Mouse (Mus musculus): ENCODE data around the gene Rps18. TPM values are rescaled to one million over a fixed set of nuclear protein-coding genes. Genes with fewer than 3 reads are reported as not detected.

Gene Rps18
- polyA plus RNA-seq, 1 experiment: 1,668 TPM

- no peak overlapping the region for H3K27ac ChIP-seq (ENCODE audit: insufficient read depth, low read length)
- TF ChIP-seq CTCF (IDR thresholded peaks at IDR 0.05; ENCODE audit: borderline replicate concordance, insufficient read depth, low read length) (no peak), POLR2A (IDR thresholded peaks at IDR 0.05; ENCODE audit: low read depth, low read length) (no peak)
- H3K4me3 ChIP-seq (ENCODE audit: insufficient read depth, low read length): no peak overlapping the region
- H3K4me1 ChIP-seq (ENCODE audit: control insufficient read depth, insufficient read depth, low read length): peaks cover 3% of the 10 kb centered on the region; the same call in 1 of the 2 replicates
Measured at GRCm38 (mm10) chr17:33917656-33918292, 38.0 kb downstream of the Rps18 start.

DNA sequence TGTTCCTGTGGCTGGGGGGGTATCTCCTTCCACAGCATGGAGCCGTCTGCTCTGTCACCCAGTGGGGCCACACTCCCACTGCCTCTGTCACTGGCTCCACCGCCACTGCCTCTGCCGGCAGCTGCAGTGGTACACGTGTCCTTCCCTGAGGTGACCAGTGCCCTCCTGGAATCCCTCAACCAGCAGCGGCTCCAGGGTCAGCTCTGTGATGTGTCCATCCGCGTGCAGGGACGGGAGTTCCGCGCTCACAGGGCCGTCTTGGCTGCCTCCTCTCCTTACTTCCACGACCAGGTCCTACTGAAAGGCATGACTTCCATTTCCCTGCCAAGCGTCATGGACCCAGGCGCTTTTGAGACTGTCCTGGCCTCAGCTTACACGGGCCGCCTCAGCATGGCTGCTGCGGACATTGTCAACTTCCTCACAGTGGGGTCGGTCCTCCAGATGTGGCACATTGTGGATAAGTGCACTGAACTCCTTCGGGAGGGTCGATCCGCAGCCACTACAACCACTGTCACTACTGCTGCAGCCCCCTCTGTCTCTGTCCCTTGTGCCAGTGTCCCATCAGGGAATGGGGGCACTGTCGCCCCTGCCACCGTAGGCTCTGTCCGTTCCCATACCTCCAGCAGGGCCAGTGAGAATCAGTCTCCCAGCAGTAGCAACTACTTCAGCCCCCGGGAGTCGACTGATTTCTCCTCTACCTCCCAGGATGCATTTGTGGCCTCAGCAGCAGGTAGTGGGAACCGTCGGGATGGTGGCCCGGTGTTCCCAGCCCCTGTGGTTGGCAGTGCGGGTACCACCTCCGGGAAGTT lies 38.8 kb downstream of the Rps18 start:
- TF ChIP-seq POLR2A (IDR thresholded peaks at IDR 0.05; ENCODE audit: low read depth, low read length) (no peak), CTCF (IDR thresholded peaks at IDR 0.05; ENCODE audit: borderline replicate concordance, insufficient read depth, low read length) (no peak)
- Histone ChIP-seq H3K4me1 (ENCODE audit: control insufficient read depth, insufficient read depth, low read length) (peaks cover 3% of the 10 kb centered on the region; the same call in 1 of the 2 replicates), H3K27ac (ENCODE audit: insufficient read depth, low read length) (no peak overlapping the region)

DNA sequence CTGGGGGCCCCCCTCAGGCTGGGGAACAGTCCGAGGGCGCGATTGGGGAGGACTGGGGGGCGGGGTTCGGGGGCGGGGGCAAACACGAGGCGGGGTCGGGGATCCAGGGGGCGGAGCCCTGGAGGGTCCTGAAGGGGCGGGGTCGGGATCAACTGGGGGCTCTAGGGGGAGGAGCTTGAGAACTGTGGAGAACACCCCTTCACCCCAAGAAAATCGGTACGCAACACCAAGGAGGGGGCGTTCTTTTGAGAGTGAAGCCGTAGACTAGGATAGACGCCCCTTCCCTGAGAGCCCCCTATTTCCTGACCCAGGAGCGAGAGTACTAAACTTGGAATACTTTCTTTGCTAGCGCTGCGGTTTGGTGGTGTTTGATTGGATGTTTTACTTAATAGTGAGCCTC lies 39.5 kb downstream of the Rps18 start:
- Histone ChIP-seq H3K4me1 (ENCODE audit: control insufficient read depth, insufficient read depth, low read length) (peaks cover 3% of the 10 kb centered on the region; the same call in 1 of the 2 replicates), H3K27ac (ENCODE audit: insufficient read depth, low read length) (no peak overlapping the region), H3K4me3 (ENCODE audit: insufficient read depth, low read length) (peak overlapping the region; percentile 69)
- TF ChIP-seq CTCF (IDR thresholded peaks at IDR 0.05; ENCODE audit: borderline replicate concordance, insufficient read depth, low read length) (no peak), POLR2A (IDR thresholded peaks at IDR 0.05; ENCODE audit: low read depth, low read length) (peak; percentile 10; the same call in 1 of the 2 replicates)

More for the DNA sequence above, 38.8 kb downstream of the Rps18 start:
- peak overlapping the region; percentile 69 for H3K4me3 ChIP-seq (ENCODE audit: insufficient read depth, low read length)

GRCm38 (mm10) chr17:33915671-33916250 lies 40.0 kb downstream of the Rps18 start, which contains the start of the genes Tapbp and Zbtb22:
Gene Tapbp (plus strand): TSS chr17:33915899.
Gene Zbtb22 (plus strand): TSS chr17:33915904.
- no peak for TF ChIP-seq CTCF (IDR thresholded peaks at IDR 0.05; ENCODE audit: borderline replicate concordance, insufficient read depth, low read length)
- TF ChIP-seq POLR2A (IDR thresholded peaks at IDR 0.05; ENCODE audit: low read depth, low read length): 0 out of 2 replicates have a peak, but pooled peaks have one; percentile 6
- peaks cover 3% of the 10 kb centered on the region; the same call in 1 of the 2 replicates for H3K4me1 ChIP-seq (ENCODE audit: control insufficient read depth, insufficient read depth, low read length)
- H3K4me3 ChIP-seq (ENCODE audit: insufficient read depth, low read length): peak within 1 kb of the TSS; percentile 69
- 0 out of 2 replicates have a peak within 1 kb of the TSS, but pooled peaks have one; percentile 21 for H3K27ac ChIP-seq (ENCODE audit: insufficient read depth, low read length)

GRCm38 (mm10) chr17:33914969-33915391 lies 40.8 kb downstream of the Rps18 start:
- Histone ChIP-seq H3K4me3 (ENCODE audit: insufficient read depth, low read length) (no peak overlapping the region), H3K27ac (ENCODE audit: insufficient read depth, low read length) (no peak overlapping the region), H3K4me1 (ENCODE audit: control insufficient read depth, insufficient read depth, low read length) (peaks cover 3% of the 10 kb centered on the region; the same call in 1 of the 2 replicates)
- TF ChIP-seq CTCF (IDR thresholded peaks at IDR 0.05; ENCODE audit: borderline replicate concordance, insufficient read depth, low read length) (no peak), POLR2A (IDR thresholded peaks at IDR 0.05; ENCODE audit: low read depth, low read length) (no peak)

GRCm38 (mm10) chr17:33913905-33914304 lies 41.9 kb downstream of the Rps18 start:
- TF ChIP-seq POLR2A (IDR thresholded peaks at IDR 0.05; ENCODE audit: low read depth, low read length): no peak
- TF ChIP-seq CTCF (IDR thresholded peaks at IDR 0.05; ENCODE audit: borderline replicate concordance, insufficient read depth, low read length): no peak
- H3K4me3 ChIP-seq (ENCODE audit: insufficient read depth, low read length): no peak overlapping the region
- H3K4me1 ChIP-seq (ENCODE audit: control insufficient read depth, insufficient read depth, low read length): peaks cover 3% of the 10 kb centered on the region; the same call in 1 of the 2 replicates
- no peak overlapping the region for H3K27ac ChIP-seq (ENCODE audit: insufficient read depth, low read length)

DNA sequence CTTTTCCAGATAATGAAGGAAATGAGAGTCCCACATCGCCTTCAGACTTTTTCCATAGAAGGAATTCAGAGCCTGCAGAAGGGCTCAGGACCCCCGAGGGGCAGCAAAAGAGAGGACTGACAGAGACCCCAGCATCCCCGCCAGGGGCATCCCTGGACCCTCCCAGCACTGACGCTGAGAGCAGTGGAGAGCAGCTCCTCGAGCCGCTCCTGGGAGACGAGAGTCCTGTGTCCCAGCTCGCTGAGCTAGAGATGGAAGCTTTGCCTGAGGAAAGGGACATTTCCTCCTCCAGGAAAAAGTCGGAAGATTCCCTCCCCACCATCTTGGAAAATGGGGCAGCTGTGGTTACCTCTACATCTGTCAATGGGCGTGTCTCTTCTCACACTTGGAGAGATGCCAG lies 42.5 kb downstream of the Rps18 start:
- no peak overlapping the region for H3K27ac ChIP-seq (ENCODE audit: insufficient read depth, low read length)
- no peak for TF ChIP-seq CTCF (IDR thresholded peaks at IDR 0.05; ENCODE audit: borderline replicate concordance, insufficient read depth, low read length)
- no peak for TF ChIP-seq POLR2A (IDR thresholded peaks at IDR 0.05; ENCODE audit: low read depth, low read length)
- H3K4me1 ChIP-seq (ENCODE audit: control insufficient read depth, insufficient read depth, low read length): peaks cover 3% of the 10 kb centered on the region; the same call in 1 of the 2 replicates
- H3K4me3 ChIP-seq (ENCODE audit: insufficient read depth, low read length): no peak overlapping the region

GRCm38 (mm10) chr17:33911813-33912414 lies 43.9 kb downstream of the Rps18 start:
- peaks cover 3% of the 10 kb centered on the region; the same call in 1 of the 2 replicates for H3K4me1 ChIP-seq (ENCODE audit: control insufficient read depth, insufficient read depth, low read length)
- no peak overlapping the region for H3K4me3 ChIP-seq (ENCODE audit: insufficient read depth, low read length)
- H3K27ac ChIP-seq (ENCODE audit: insufficient read depth, low read length): no peak overlapping the region
- TF ChIP-seq CTCF (IDR thresholded peaks at IDR 0.05; ENCODE audit: borderline replicate concordance, insufficient read depth, low read length) (no peak), POLR2A (IDR thresholded peaks at IDR 0.05; ENCODE audit: low read depth, low read length) (no peak)

All from embryonic fibroblast, embryonic 13.5 days (primary cell).